Mouse (Mus musculus): ENCODE measurements at regions not wholly inside any gene's neighbourhood (a gene's known extent, or its start where the extent isn't known, plus 50 kb on each side); places are given as distances from the start of the nearest gene placed in this dataset.

DNA sequence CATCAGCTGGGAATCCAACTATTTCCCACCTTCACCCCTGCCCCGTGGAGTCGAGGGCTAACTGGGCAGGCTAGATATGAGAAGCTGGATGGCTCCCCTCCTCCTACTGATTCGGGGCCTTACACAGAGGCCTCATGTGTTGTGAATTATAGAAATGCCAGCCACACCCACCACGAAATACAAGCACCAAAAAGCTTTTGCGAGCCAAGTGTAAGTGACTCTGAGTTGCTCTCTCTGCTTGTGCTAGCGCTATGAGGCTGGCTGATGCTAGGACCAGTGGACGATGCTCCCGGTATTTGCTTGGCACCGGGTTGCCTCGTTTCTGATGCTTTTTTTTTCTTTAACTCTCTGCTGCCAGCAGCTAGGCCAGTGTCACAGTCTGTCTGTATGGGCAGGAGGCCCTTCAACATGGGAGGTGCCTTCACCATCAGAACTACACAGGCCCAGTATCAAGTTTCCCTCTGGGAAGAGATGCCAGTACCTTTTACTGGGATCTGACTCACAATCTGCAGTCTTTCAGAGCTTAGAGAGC is 369.8 kb downstream of the Cog6 start:
- no peak overlapping the region for H3K27ac ChIP-seq (ENCODE audit: insufficient read depth, low read length)
- TF ChIP-seq POLR2A (IDR thresholded peaks at IDR 0.05; ENCODE audit: borderline replicate concordance, insufficient read depth, low read length), result no peak
- no peak for TF ChIP-seq CTCF (IDR thresholded peaks at IDR 0.05; ENCODE audit: borderline replicate concordance, insufficient read depth, low read depth, low read length)

GRCm38 (mm10) chr3:52645156-52645555 is 371.9 kb downstream of the Cog6 start:
- 76% methylated on average over 12 of the region's 12 CpGs for WGBS
- no peaks in the 10 kb centered on the region for H3K27me3 ChIP-seq (ENCODE audit: control insufficient read depth, insufficient read depth, low read length)
- TF ChIP-seq POLR2A (IDR thresholded peaks at IDR 0.05; ENCODE audit: borderline replicate concordance, insufficient read depth, low read length) (no peak), CTCF (IDR thresholded peaks at IDR 0.05; ENCODE audit: borderline replicate concordance, insufficient read depth, low read depth, low read length) (no peak)
- no peak for DNase-seq
- H3K4me3 ChIP-seq (replicated peaks; ENCODE audit: insufficient read depth, low read depth, low read length), result no peak overlapping the region
- no peak overlapping the region for H3K27ac ChIP-seq (ENCODE audit: insufficient read depth, low read length)
- peaks cover 3% of the 10 kb centered on the region; the same call in 1 of the 2 replicates for H3K4me1 ChIP-seq (ENCODE audit: control insufficient read depth, insufficient read depth, low read length)

More for the DNA sequence above, 369.8 kb downstream of the Cog6 start:
- Histone ChIP-seq H3K4me3 (replicated peaks; ENCODE audit: insufficient read depth, low read depth, low read length) (no peak overlapping the region), H3K4me1 (ENCODE audit: control insufficient read depth, insufficient read depth, low read length) (peaks cover 10% of the 10 kb centered on the region), H3K27me3 (ENCODE audit: control insufficient read depth, insufficient read depth, low read length) (no peaks in the 10 kb centered on the region)
- WGBS, result 60% methylated on average over 10 of the region's 10 CpGs
- DNase-seq, result no peak

DNA sequence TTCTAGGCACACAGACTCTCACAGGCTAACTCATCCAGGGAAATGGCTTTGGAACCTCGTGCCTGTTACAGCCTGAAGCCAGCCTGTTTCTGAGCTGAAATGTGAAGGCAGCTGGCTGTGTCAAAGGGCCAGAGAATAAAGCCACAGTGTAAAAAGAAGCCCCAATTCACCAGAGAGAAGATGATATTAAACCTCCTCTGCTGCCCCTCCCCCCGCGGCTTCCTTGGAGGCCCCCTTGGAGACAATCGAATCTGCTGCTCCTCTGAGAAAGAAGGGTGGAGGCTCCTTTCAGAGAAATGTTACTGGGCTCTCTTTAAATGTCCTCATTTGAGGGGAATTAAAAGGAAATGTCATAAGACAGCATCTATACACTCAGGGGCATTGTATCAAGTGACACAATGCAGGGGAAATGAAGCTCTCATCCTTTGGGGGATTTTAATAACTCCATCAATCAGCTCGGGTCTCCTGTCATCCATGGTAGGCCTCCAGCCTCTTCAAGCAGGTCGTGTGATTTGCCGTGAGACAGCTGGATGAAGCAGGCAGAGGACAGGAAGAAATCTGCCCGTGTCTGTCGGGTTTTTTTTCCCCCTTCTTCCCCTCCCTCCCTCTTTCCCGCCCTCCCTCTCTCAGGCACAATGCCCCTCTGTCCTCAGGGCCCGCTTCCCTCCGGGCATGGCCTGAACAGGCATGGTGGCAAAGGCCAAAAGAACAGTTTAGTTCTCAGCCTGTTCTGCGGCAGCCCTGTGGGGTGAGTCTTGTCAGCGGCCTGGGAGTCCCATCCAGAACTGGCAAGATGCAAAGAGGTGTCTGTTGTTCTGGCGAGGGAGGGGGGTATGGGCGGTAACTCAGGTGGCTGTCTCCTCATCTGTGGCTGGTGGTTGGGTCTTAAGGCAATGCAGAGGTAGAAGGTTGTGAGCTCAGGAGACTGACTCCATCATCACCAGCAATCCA is 372.6 kb downstream of the Cog6 start:
- H3K4me1 ChIP-seq (ENCODE audit: control insufficient read depth, insufficient read depth, low read length), result peaks cover 3% of the 10 kb centered on the region; the same call in 1 of the 2 replicates
- TF ChIP-seq CTCF (IDR thresholded peaks at IDR 0.05; ENCODE audit: borderline replicate concordance, insufficient read depth, low read depth, low read length), result no peak
- TF ChIP-seq POLR2A (IDR thresholded peaks at IDR 0.05; ENCODE audit: borderline replicate concordance, insufficient read depth, low read length), result no peak
- peak in 1 of 2 experiments; percentile 29 for DNase-seq
- H3K4me3 ChIP-seq (replicated peaks; ENCODE audit: insufficient read depth, low read depth, low read length), result no peak overlapping the region
- 0 out of 2 replicates have a peak overlapping the region, but pooled peaks have one; percentile 40 for H3K27ac ChIP-seq (ENCODE audit: insufficient read depth, low read length)
- WGBS, result 59% methylated on average over 16 of the region's 16 CpGs
- H3K27me3 ChIP-seq (ENCODE audit: control insufficient read depth, insufficient read depth, low read length), result no peaks in the 10 kb centered on the region

GRCm38 (mm10) chr3:52643796-52644177 is 373.2 kb downstream of the Cog6 start:
- Histone ChIP-seq H3K4me3 (replicated peaks; ENCODE audit: insufficient read depth, low read depth, low read length) (no peak overlapping the region), H3K27me3 (ENCODE audit: control insufficient read depth, insufficient read depth, low read length) (no peaks in the 10 kb centered on the region), H3K27ac (ENCODE audit: insufficient read depth, low read length) (0 out of 2 replicates have a peak overlapping the region, but pooled peaks have one; percentile 40), H3K4me1 (ENCODE audit: control insufficient read depth, insufficient read depth, low read length) (peaks cover 3% of the 10 kb centered on the region; the same call in 1 of the 2 replicates)
- no peak for DNase-seq
- TF ChIP-seq CTCF (IDR thresholded peaks at IDR 0.05; ENCODE audit: borderline replicate concordance, insufficient read depth, low read depth, low read length) (no peak), POLR2A (IDR thresholded peaks at IDR 0.05; ENCODE audit: borderline replicate concordance, insufficient read depth, low read length) (no peak)
- whole genome bisulfite sequencing, result 83% methylated on average over 10 of the region's 10 CpGs

DNA sequence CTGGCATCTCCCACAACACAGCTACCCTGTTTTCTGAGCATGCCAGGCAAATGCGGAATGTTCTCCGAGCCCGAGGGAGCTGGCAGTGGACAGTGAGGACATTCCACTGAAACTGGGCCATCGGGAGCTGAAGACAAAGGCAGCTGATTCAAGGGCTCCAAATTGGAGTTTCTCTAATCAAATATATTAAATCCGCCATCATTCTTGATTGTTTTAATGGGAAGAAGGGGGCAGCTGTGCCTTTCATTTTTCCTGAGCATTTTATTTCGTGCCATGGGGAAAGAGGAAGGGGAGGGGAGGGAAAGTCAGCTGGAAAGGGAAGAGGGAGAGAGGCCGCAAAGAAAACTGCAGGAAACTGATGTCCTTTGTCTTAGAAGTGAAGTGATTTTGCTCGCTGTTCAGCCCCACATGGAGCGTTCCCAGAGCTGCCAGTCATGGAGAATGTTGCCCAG is 373.9 kb downstream of the Cog6 start:
- Histone ChIP-seq H3K4me3 (replicated peaks; ENCODE audit: insufficient read depth, low read depth, low read length) (no peak overlapping the region), H3K27ac (ENCODE audit: insufficient read depth, low read length) (peak overlapping the region; percentile 33; the same call in 1 of the 2 replicates), H3K27me3 (ENCODE audit: control insufficient read depth, insufficient read depth, low read length) (no peaks in the 10 kb centered on the region), H3K4me1 (ENCODE audit: control insufficient read depth, insufficient read depth, low read length) (peaks cover 3% of the 10 kb centered on the region; the same call in 1 of the 2 replicates)
- WGBS, result 75% methylated on average over 9 of the region's 9 CpGs
- peak in 1 of 2 experiments; percentile 48 for DNase-seq
- TF ChIP-seq POLR2A (IDR thresholded peaks at IDR 0.05; ENCODE audit: borderline replicate concordance, insufficient read depth, low read length), result no peak
- TF ChIP-seq CTCF (IDR thresholded peaks at IDR 0.05; ENCODE audit: borderline replicate concordance, insufficient read depth, low read depth, low read length), result no peak

- Histone ChIP-seq H3K4me3 (replicated peaks; ENCODE audit: insufficient read depth, low read depth, low read length) (no peak overlapping the region), H3K27me3 (ENCODE audit: control insufficient read depth, insufficient read depth, low read length) (no peaks in the 10 kb centered on the region), H3K27ac (ENCODE audit: insufficient read depth, low read length) (peak overlapping the region; percentile 48; the same call in 1 of the 2 replicates), H3K4me1 (ENCODE audit: control insufficient read depth, insufficient read depth, low read length) (peaks cover 3% of the 10 kb centered on the region; the same call in 1 of the 2 replicates)
- DNase-seq, result peak; percentile 40 to 61
- no peak for TF ChIP-seq POLR2A (IDR thresholded peaks at IDR 0.05; ENCODE audit: borderline replicate concordance, insufficient read depth, low read length)
- no peak for TF ChIP-seq CTCF (IDR thresholded peaks at IDR 0.05; ENCODE audit: borderline replicate concordance, insufficient read depth, low read depth, low read length)
- 60% methylated on average over 10 of the region's 10 CpGs for WGBS
These were observed 373.4 kb downstream of the Foxo1 start for GRCm38 (mm10) chr3:52641226-52642181.

All from cerebellum, adult 2 months (tissue).